Mouse (Mus musculus) hindbrain, embryonic 10.5 days (tissue): ENCODE data around the gene Pax5. TPM values are rescaled to one million over a fixed set of nuclear protein-coding genes. Genes with fewer than 3 reads are reported as not detected.
A peak's percentile ranks its signal among the peaks of the same experiment; 100 is the strongest.
"Not testable (repeated sequence)": the region's sequence is repeated elsewhere in the genome, so short reads cannot be mapped to it uniquely, and the experiment has no call there.

ENCODE experiments used
- DNase-seq: peaks from one replicate; pipeline ENCODE4 v3.0.0-alpha.2; 2017; ENCODE audit warnings: low spot score
- H3K27ac ChIP-seq: fragments of 300-500 bp; sonication (generic); 2 replicates; pipeline ENCODE4 v1.5.1; 2016; ENCODE audit warnings: mild to moderate bottlenecking, moderate library complexity
- H3K27me3 ChIP-seq: fragments of 300-500 bp; sonication (generic); 2 replicates; pipeline ENCODE4 v1.6.1; 2016; ENCODE audit warnings: mild to moderate bottlenecking; ENCODE audit not compliant: poor library complexity, insufficient read depth, severe bottlenecking
- H3K36me3 ChIP-seq: fragments of 300-500 bp; sonication (generic); 2 replicates; pipeline ENCODE4 v1.6.1; 2016; ENCODE audit warnings: mild to moderate bottlenecking, moderate library complexity
- H3K4me1 ChIP-seq: fragments of 300-500 bp; sonication (generic); replicated peaks from 2 replicates; pipeline ENCODE4 v1.6.1; 2016; ENCODE audit warnings: mild to moderate bottlenecking
- H3K4me3 ChIP-seq: fragments of 300-500 bp; sonication (generic); 2 replicates; pipeline ENCODE4 v1.5.1; 2016; ENCODE audit warnings: mild to moderate bottlenecking, moderate library complexity
- H3K9me3 ChIP-seq: fragments of 300-500 bp; sonication (generic); 2 replicates; pipeline ENCODE4 v1.6.1; 2016; ENCODE audit warnings: mild to moderate bottlenecking, moderate library complexity
- WGBS: fragments of 180-500 bp; shearing (Covaris S2); methylation state at CpG from one replicate; pipeline ENCODE4 v1.1.7; 2016; 5-methylcytosine and 5-hydroxymethylcytosine counted together
- polyA plus RNA-seq: library from polyadenylated mRNA; unstranded; fragments of >200 nt; fragmentation: Nextera tagmentation; extraction: Ambion mirVana; gene quantifications from 2 replicates; pipeline ENCODE4 v1.2.1, GENCODE M21; 2016

The Pax5 gene
- polyA plus RNA-seq = 4.4 and 4.9 TPM in 2 replicates

- WGBS = 25% methylated on average over 16 of the region's 16 CpGs
- Histone ChIP-seq H3K4me1 (peaks cover 48% of the 10 kb centered on the region), H3K36me3 (no peaks in the 10 kb centered on the region), H3K27me3 (peaks cover 100% of the 10 kb centered on the region), H3K27ac (peak within 1 kb of the TSS; percentile 88), H3K9me3 (no peaks in the 10 kb centered on the region), H3K4me3 (peak within 1 kb of the TSS; percentile 50)
- DNase-seq = no peak
These were observed at the start of gene Pax5 for GRCm38 (mm10) chr4:44709740-44710700. Pax5 (minus strand) TSS chr4:44710487.

GRCm38 (mm10) chr4:44757131-44757530 is 46.8 kb upstream of the Pax5 start:
- not testable (repeated sequence) for H3K9me3 ChIP-seq, H3K27me3 ChIP-seq, H3K36me3 ChIP-seq, DNase-seq
- peak overlapping the region; percentile 97 for H3K4me3 ChIP-seq
- H3K4me1 ChIP-seq = peaks cover 12% of the 10 kb centered on the region
- 11% methylated on average over 10 of the region's 10 CpGs for WGBS
- H3K27ac ChIP-seq = peak overlapping the region; percentile 98

GRCm38 (mm10) chr4:44756134-44756951 is 46.1 kb upstream of the Pax5 start:
- Histone ChIP-seq H3K9me3 (no peaks in the 10 kb centered on the region), H3K36me3 (no peaks in the 10 kb centered on the region), H3K27ac (peak overlapping the region; percentile 98), H3K4me1 (peaks cover 12% of the 10 kb centered on the region), H3K27me3 (no peaks in the 10 kb centered on the region), H3K4me3 (peak overlapping the region; percentile 97)
- under 1% methylated on average over 60 of the region's 60 CpGs for WGBS
- DNase-seq = peak; percentile 93

- Histone ChIP-seq H3K27me3 (no peaks in the 10 kb centered on the region), H3K4me1 (peaks cover 12% of the 10 kb centered on the region), H3K27ac (peak within 1 kb of the TSS; percentile 98), H3K9me3 (no peaks in the 10 kb centered on the region), H3K4me3 (peak within 1 kb of the TSS; percentile 97), H3K36me3 (no peaks in the 10 kb centered on the region)
- WGBS = 5% methylated on average over 15 of the region's 15 CpGs
- no peak for DNase-seq
These were observed 45.4 kb upstream of the Pax5 start, which contains the start of gene Zcchc7 for GRCm38 (mm10) chr4:44755553-44756133. Zcchc7 (plus strand) TSS chr4:44755877.

GRCm38 (mm10) chr4:44740471-44740870 is 30.2 kb upstream of the Pax5 start:
- Histone ChIP-seq H3K36me3 (no peaks in the 10 kb centered on the region), H3K9me3 (peaks cover 18% of the 10 kb centered on the region)

GRCm38 (mm10) chr4:44721237-44721636 is 10.9 kb upstream of the Pax5 start:
- Histone ChIP-seq H3K36me3 (no peaks in the 10 kb centered on the region), H3K4me1 (peaks cover 6% of the 10 kb centered on the region), H3K27me3 (peaks cover 45% of the 10 kb centered on the region), H3K9me3 (no peaks in the 10 kb centered on the region), H3K4me3 (no peak overlapping the region), H3K27ac (no peak overlapping the region)
- no peak for DNase-seq
- 81% methylated on average over 4 of the region's 4 CpGs for WGBS

More at GRCm38 (mm10) chr4:44740471-44740870, 30.2 kb upstream of the Pax5 start:
- Histone ChIP-seq H3K4me3 (no peak overlapping the region), H3K27ac (no peak overlapping the region), H3K27me3 (no peaks in the 10 kb centered on the region), H3K4me1 (no peaks in the 10 kb centered on the region)
- no peak for DNase-seq
- WGBS = 79% methylated on average over 1 of the region's 1 CpGs

DNA sequence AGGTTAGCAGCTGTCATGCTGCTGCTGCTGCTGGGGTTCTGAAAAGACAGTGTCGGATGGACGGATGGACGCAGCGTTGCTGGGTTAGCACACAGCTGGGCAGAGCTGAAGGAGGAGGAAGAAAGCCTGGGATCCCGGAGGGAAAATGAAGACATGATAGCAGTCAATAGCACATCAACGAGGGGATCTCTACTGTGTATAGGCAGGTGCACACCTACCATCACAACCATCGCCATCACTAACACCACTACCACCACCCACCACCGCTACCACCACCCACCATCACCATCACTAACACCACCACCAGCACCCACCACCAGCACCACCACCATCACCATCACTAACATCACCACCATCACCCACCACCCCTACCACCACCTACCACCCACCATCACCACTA is 9.8 kb upstream of the Pax5 start:
- no peak overlapping the region for H3K27ac ChIP-seq
- peaks cover 55% of the 10 kb centered on the region for H3K27me3 ChIP-seq
- no peak overlapping the region for H3K4me3 ChIP-seq
- H3K36me3 ChIP-seq = no peaks in the 10 kb centered on the region
- peaks cover 6% of the 10 kb centered on the region for H3K4me1 ChIP-seq
- DNase-seq = no peak
- no peaks in the 10 kb centered on the region for H3K9me3 ChIP-seq
- 84% methylated on average over 8 of the region's 8 CpGs for WGBS

DNA sequence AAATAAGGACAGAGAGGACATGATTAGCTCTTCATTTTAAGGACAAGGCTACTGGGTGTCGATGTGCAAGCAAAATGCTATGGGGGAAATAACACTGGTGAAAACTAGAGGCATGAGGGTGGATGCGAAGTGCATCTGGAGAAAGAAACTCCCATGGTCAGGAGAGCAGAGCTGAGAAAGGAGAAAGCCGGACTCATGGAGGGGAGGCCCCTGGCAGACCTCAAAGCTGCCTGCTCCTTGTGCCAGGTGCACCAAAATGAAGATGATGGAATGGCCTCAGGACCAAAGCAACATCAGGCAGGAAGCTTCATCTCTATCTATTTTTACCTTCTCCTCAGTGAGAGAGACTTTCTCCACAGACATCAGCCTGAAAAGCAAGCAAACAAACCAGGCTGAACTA is 7.4 kb upstream of the Pax5 start:
- WGBS = 83% methylated on average over 3 of the region's 3 CpGs
- DNase-seq = no peak
- no peak overlapping the region for H3K4me3 ChIP-seq
- H3K36me3 ChIP-seq = no peaks in the 10 kb centered on the region
- no peak overlapping the region for H3K27ac ChIP-seq
- no peaks in the 10 kb centered on the region for H3K9me3 ChIP-seq
- peaks cover 79% of the 10 kb centered on the region for H3K27me3 ChIP-seq
- H3K4me1 ChIP-seq = peaks cover 26% of the 10 kb centered on the region

- H3K4me3 ChIP-seq = no peak overlapping the region; the same call in 1 of the 2 replicates
- H3K4me1 ChIP-seq = peaks cover 38% of the 10 kb centered on the region
- WGBS = 2% methylated on average over 10 of the region's 10 CpGs
- H3K36me3 ChIP-seq = no peaks in the 10 kb centered on the region
- peaks cover 92% of the 10 kb centered on the region for H3K27me3 ChIP-seq
- no peaks in the 10 kb centered on the region for H3K9me3 ChIP-seq
- no peak overlapping the region for H3K27ac ChIP-seq
- no peak for DNase-seq
These were observed 6.1 kb upstream of the Pax5 start for GRCm38 (mm10) chr4:44716391-44716790.

- peaks cover 99% of the 10 kb centered on the region for H3K27me3 ChIP-seq
- no peak for DNase-seq
- H3K27ac ChIP-seq = peak overlapping the region; percentile 50; the same call in 1 of the 2 replicates
- no peak overlapping the region for H3K4me3 ChIP-seq
- no peaks in the 10 kb centered on the region for H3K9me3 ChIP-seq
- H3K4me1 ChIP-seq = peaks cover 43% of the 10 kb centered on the region
- H3K36me3 ChIP-seq = no peaks in the 10 kb centered on the region
- WGBS = 7% methylated on average over 3 of the region's 3 CpGs
These were observed 5.4 kb upstream of the Pax5 start for GRCm38 (mm10) chr4:44715621-44716160.

DNA sequence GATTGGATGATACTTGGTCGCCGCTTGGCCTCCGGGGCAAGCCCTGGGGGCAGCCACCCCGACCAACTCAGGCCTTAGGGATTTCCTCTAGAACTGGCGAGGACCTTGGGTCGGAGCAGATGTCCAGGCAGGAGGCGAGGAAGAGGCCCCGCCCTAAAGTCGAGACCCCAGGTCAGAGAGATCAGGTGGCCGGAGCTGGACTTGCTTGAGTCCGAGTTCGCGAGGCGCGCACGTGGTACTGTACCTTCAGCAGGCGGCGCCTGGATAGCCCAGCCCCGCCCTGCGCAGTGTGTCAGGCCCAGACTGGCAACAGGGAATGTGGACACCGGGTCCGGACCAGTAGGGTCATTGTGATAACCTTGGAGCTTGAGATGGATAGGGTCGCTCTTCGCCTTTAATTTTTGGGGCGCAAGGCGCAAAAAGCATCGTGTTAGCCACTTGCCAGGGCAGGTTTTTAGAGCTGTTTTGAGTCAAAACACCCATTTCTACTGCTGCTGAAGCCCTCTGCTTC is 3.9 kb upstream of the Pax5 start:
- peaks cover 44% of the 10 kb centered on the region for H3K4me1 ChIP-seq
- peak overlapping the region; percentile 88 for H3K27ac ChIP-seq

DNA sequence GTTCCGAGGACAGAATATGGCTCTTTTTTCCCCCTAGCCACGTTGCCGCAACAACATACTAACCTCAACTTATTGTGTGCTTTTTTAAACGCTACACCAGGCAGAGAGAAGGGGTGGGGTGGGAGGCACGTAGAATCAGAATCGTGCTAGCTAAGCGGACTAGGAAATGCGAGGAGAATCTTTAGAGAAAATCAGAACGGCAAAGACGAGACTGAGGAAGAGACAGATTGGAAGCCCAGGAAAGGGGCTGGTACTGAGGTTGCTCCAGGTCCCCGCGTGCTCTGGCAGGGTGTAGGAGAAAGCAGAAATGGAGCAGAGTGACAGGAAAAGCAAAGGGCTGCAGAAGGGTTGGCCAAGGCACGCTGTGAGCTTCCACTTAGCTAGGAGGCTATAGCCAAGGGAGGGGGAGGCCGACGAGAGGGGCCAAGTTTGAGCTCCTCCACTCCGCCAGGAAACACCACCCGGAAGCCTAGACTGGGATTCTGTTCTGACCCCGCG is 3.3 kb upstream of the Pax5 start:
- Histone ChIP-seq H3K36me3 (no peaks in the 10 kb centered on the region), H3K27me3 (peaks cover 99% of the 10 kb centered on the region), H3K4me3 (peak overlapping the region; percentile 50), H3K9me3 (no peaks in the 10 kb centered on the region), H3K4me1 (peaks cover 44% of the 10 kb centered on the region), H3K27ac (peak overlapping the region; percentile 88)
- under 1% methylated on average over 19 of the region's 19 CpGs for WGBS
- peak; percentile 60 for DNase-seq

More for the DNA sequence above, 3.9 kb upstream of the Pax5 start:
- peak overlapping the region; percentile 50 for H3K4me3 ChIP-seq
- DNase-seq = no peak
- H3K36me3 ChIP-seq = no peaks in the 10 kb centered on the region
- WGBS = under 1% methylated on average over 27 of the region's 27 CpGs
- peaks cover 99% of the 10 kb centered on the region for H3K27me3 ChIP-seq
- no peaks in the 10 kb centered on the region for H3K9me3 ChIP-seq
